Mouse (Mus musculus) heart, embryonic 13.5 days (tissue): Measurements from ENCODE around the gene Ccdc80. TPM values are rescaled to one million over a fixed set of nuclear protein-coding genes. Genes with fewer than 3 reads are reported as not detected.

ENCODE experiments used
- ATAC-seq: fragments of 200-750 bp; cut with Nextera tagmentation; 2 replicates; pipeline ENCODE4 v1.8.0; 2017; ENCODE audit warnings: moderate TSS enrichment; ENCODE audit not compliant: insufficient number of reproducible peaks, low FRiP score, low TSS enrichment; ENCODE audit errors: extremely low read depth
- H3K27ac ChIP-seq: fragments of 300-500 bp; sonication (generic); replicated peaks from 2 replicates; pipeline ENCODE4 v1.5.1; 2015; ENCODE audit warnings: moderate library complexity, mild to moderate bottlenecking, inconsistent platforms
- H3K27me3 ChIP-seq: fragments of 300-500 bp; sonication (generic); replicated peaks from 2 replicates; pipeline ENCODE4 v1.6.1; 2015; ENCODE audit warnings: mild to moderate bottlenecking, inconsistent platforms
- H3K36me3 ChIP-seq: fragments of 300-500 bp; sonication (generic); 2 replicates; pipeline ENCODE4 v1.6.1; 2015; ENCODE audit warnings: mild to moderate bottlenecking, inconsistent platforms
- H3K4me1 ChIP-seq: fragments of 300-500 bp; sonication (generic); 2 replicates; pipeline ENCODE4 v1.6.1; 2015; ENCODE audit warnings: inconsistent platforms
- H3K4me2 ChIP-seq: fragments of 300-500 bp; sonication (generic); 2 replicates; pipeline ENCODE4 v1.6.1; 2015; ENCODE audit warnings: inconsistent platforms, mild to moderate bottlenecking, moderate library complexity
- H3K4me3 ChIP-seq: fragments of 300-500 bp; sonication (generic); 2 replicates; pipeline ENCODE4 v1.5.1; 2015; ENCODE audit warnings: moderate library complexity, mild to moderate bottlenecking, inconsistent platforms
- H3K9ac ChIP-seq: fragments of 300-500 bp; sonication (generic); 2 replicates; pipeline ENCODE4 v1.6.1; 2015; ENCODE audit warnings: inconsistent platforms, mild to moderate bottlenecking, moderate library complexity
- H3K9me3 ChIP-seq: fragments of 300-500 bp; sonication (generic); 2 replicates; pipeline ENCODE4 v1.6.1; 2016; ENCODE audit warnings: inconsistent platforms
- WGBS: fragments of 180-500 bp; shearing (Covaris S2); methylation state at CpG from one replicate; pipeline ENCODE4 v1.1.7; 2015; ENCODE audit warnings: mixed read lengths; 5-methylcytosine and 5-hydroxymethylcytosine counted together
- polyA plus RNA-seq: library from polyadenylated mRNA; unstranded; fragments of >200 nt; fragmentation: Nextera tagmentation; extraction: Ambion mirVana; gene quantifications from 2 replicates; pipeline ENCODE4 v1.2.1, GENCODE M21; 2015

The Ccdc80 gene
- polyA plus RNA-seq, 1 experiment from 2014 or later, result 111 TPM

DNA sequence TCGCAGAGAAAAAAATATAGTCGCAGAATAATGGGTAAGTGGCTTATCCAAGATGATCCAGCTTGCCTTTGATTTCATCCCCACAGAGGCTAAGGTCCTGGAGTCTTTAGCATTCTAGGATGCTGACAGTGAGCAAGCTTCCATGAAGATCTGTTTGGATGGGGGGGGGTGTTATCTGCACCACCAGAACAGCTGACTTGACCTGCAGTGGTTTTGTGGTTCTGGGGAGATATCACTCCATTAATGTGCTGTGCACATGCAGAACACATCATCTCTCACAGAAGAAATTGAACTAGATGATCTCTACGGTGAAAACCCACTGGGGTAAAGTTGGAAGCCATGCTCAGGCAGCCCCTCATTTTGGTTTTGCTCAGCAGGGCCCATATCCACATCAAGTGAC is 24.0 kb downstream of the Ccdc80 start:
- WGBS, result 85% methylated on average over 3 of the region's 3 CpGs
- no peaks in the 10 kb centered on the region for H3K27me3 ChIP-seq
- no peaks in the 10 kb centered on the region for H3K9me3 ChIP-seq
- H3K9ac ChIP-seq, result no peak overlapping the region
- no peak overlapping the region for H3K4me3 ChIP-seq
- ATAC-seq, result no peak
- H3K4me2 ChIP-seq, result no peak overlapping the region
- H3K27ac ChIP-seq, result no peak overlapping the region
- peaks cover 58% of the 10 kb centered on the region for H3K36me3 ChIP-seq
- H3K4me1 ChIP-seq, result peaks cover 21% of the 10 kb centered on the region

DNA sequence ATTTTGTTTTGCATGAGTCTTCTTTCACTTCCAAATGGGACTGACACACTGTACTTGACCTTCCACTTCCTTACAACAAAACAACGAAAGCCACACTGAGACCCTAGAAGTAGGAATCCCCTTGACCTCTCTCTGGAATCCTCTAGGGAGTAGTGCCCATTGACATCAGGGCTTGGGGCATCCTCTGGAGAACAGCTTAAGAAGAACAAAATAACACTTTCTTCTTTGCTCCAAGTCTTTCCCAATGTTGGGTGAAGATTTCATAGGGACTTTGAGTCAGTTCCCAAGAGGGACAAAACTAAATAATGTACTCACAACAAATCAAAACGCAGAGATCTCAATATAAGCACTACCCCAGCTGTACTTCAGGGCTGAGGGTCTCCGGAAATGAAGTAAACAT is 25.6 kb downstream of the Ccdc80 start:
- WGBS, result 74% methylated on average over 3 of the region's 3 CpGs
- H3K27me3 ChIP-seq, result no peaks in the 10 kb centered on the region
- no peak overlapping the region for H3K4me2 ChIP-seq
- H3K4me1 ChIP-seq, result peaks cover 23% of the 10 kb centered on the region
- H3K9me3 ChIP-seq, result no peaks in the 10 kb centered on the region
- no peak overlapping the region for H3K4me3 ChIP-seq
- no peak overlapping the region for H3K9ac ChIP-seq
- H3K36me3 ChIP-seq, result peaks cover 61% of the 10 kb centered on the region
- H3K27ac ChIP-seq, result no peak overlapping the region
- ATAC-seq, result no peak

DNA sequence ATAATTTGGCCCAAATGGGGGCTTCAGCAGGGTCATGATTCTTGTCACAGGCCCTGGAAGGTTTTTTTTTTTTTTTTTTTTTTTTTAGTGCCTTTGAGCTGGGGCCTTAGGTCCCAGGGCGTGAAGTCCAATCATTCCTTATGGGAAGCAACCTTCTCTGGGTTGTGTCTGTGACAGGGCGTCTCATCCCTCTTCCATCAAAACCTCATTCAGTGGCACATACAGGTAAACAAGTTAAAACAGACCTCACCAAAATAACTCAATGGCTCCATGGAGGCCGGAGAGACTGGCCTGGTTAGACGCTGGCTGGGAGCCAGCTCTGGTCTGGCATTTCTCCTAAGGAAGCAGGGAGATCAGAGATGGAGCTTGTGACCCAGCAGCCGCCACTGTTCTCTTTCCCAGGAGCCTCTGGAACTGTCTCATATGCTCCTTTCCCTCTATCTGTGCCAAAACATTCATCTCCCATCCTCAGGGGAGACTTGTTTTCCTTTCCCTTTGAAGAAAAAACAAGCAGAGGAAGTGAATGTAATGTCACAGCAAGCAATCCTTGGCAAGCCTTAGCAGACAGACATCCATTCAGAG is 27.7 kb downstream of the Ccdc80 start:
- WGBS, result 21% methylated on average over 5 of the region's 5 CpGs
- no peak overlapping the region for H3K9ac ChIP-seq
- H3K4me2 ChIP-seq, result 0 out of 2 replicates have a peak overlapping the region, but pooled peaks have one; percentile 3
- no peak for ATAC-seq
- peaks cover 29% of the 10 kb centered on the region for H3K4me1 ChIP-seq
- H3K9me3 ChIP-seq, result no peaks in the 10 kb centered on the region
- peaks cover 55% of the 10 kb centered on the region for H3K36me3 ChIP-seq
- no peaks in the 10 kb centered on the region for H3K27me3 ChIP-seq
- peak overlapping the region; percentile 64 for H3K27ac ChIP-seq
- H3K4me3 ChIP-seq, result no peak overlapping the region

DNA sequence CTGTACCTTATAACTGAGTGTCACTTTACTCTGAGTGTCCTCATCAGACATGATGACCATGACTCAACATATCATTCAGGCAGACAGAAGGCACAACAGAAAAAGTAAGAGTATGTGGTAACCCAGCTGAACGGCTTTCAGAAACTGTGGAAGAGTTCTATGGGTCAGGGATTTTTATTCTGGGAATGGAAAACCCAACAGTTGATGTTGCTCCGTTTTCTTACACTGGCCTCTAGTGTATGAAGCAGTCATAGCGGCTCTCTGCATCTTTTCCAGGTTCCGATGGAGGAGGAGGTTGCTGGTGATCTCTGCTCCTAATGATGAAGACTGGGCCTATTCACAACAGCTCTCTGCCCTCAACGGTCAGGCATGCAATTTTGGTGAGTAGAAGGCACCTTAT is 29.4 kb downstream of the Ccdc80 start:
- Histone ChIP-seq H3K4me1 (peaks cover 29% of the 10 kb centered on the region), H3K4me3 (no peak overlapping the region), H3K27ac (no peak overlapping the region), H3K9me3 (no peaks in the 10 kb centered on the region), H3K27me3 (no peaks in the 10 kb centered on the region), H3K36me3 (peaks cover 54% of the 10 kb centered on the region), H3K4me2 (no peak overlapping the region), H3K9ac (no peak overlapping the region)
- no peak for ATAC-seq
- WGBS, result 57% methylated on average over 5 of the region's 5 CpGs

DNA sequence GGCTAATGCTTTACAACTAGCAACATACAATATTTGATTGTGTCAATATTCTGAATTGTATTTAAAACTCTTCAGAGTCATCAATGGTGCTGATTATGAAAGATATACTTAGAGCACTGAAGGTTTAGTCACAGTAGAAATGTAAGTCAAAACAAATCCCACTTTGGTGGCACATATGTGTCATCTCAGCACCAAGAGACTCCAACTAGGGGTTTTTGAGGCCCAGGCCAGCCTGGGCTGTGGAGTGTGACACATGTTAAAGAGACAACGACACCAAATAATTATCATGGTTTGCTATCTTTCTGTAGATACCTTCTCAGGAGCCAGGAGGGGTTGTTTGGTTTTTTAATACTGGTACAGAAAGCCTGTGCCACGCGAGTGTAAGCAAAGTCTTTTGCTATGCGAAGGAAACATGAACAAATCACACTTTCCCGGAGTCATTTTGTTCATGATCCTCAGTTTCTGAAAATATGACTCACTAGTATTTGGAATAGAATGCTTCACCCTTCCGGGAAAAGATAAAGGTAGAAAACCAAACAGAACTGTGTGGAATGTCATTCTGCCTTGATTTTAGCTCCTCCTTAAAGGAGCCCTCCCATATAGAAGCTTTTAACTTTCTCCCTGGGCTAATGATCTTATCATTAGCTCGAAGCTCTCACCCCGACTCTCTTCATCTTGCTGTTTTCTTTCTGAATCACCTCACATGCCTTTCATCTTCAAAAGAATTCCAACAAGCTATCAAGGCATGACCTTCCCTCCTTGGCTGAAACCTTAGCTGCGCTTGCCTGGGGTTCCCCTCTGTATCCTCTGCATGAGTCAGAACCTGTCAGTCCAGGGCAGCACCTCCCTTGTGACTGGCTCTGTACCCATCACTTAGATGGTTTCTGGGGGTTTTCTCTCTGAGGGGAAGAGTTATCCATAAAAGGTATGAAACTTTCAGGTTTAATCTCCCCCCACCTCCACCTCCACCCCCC is 31.3 kb downstream of the Ccdc80 start:
- Histone ChIP-seq H3K4me1 (peaks cover 29% of the 10 kb centered on the region), H3K4me2 (no peak overlapping the region), H3K9ac (no peak overlapping the region), H3K4me3 (no peak overlapping the region), H3K36me3 (peaks cover 49% of the 10 kb centered on the region), H3K27ac (0 out of 2 replicates have a peak overlapping the region, but pooled peaks have one; percentile 30), H3K9me3 (no peaks in the 10 kb centered on the region), H3K27me3 (no peaks in the 10 kb centered on the region)
- ATAC-seq, result no peak
- WGBS, result 40% methylated on average over 9 of the region's 9 CpGs

- Histone ChIP-seq H3K9me3 (no peaks in the 10 kb centered on the region), H3K27me3 (no peaks in the 10 kb centered on the region)
- ATAC-seq, result no peak
Measured at GRCm38 (mm10) chr16:45127936-45128710, 34.9 kb downstream of the Ccdc80 start.

GRCm38 (mm10) chr16:45141711-45142110 is 48.5 kb downstream of the Ccdc80 start:
- no peak overlapping the region for H3K9ac ChIP-seq
- H3K36me3 ChIP-seq, result peaks cover 71% of the 10 kb centered on the region
- H3K9me3 ChIP-seq, result no peaks in the 10 kb centered on the region
- H3K27me3 ChIP-seq, result no peaks in the 10 kb centered on the region
- WGBS, result 88% methylated on average over 5 of the region's 5 CpGs
- no peak overlapping the region for H3K27ac ChIP-seq
- no peak overlapping the region for H3K4me2 ChIP-seq
- no peak for ATAC-seq
- H3K4me1 ChIP-seq, result no peaks in the 10 kb centered on the region
- H3K4me3 ChIP-seq, result no peak overlapping the region

More at GRCm38 (mm10) chr16:45127936-45128710, 34.9 kb downstream of the Ccdc80 start:
- peaks cover 9% of the 10 kb centered on the region for H3K4me1 ChIP-seq
- WGBS, result 69% methylated on average over 2 of the region's 2 CpGs
- no peak overlapping the region for H3K4me3 ChIP-seq
- H3K27ac ChIP-seq, result no peak overlapping the region
- H3K36me3 ChIP-seq, result peaks cover 46% of the 10 kb centered on the region
- no peak overlapping the region for H3K9ac ChIP-seq
- no peak overlapping the region for H3K4me2 ChIP-seq

DNA sequence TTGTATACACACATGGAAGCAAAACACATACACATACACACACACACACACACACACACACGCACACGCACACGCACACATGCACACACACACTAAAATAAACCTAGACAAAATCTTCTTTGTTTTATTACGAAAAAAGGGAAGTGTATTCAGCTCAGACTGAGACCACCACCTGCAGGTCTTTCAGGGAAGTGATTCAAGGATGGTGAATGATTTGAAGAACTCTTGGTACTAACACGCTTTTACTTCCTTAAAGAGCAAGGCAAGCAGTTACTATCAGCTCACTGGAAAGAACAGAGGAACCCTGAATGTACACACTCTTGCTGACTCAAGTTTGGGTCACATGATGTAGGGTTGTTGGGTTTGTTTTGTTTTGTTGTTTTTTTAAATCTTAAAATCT is 49.4 kb downstream of the Ccdc80 start:
- H3K4me1 ChIP-seq, result no peaks in the 10 kb centered on the region
- no peaks in the 10 kb centered on the region for H3K27me3 ChIP-seq
- no peaks in the 10 kb centered on the region for H3K9me3 ChIP-seq
- peaks cover 79% of the 10 kb centered on the region for H3K36me3 ChIP-seq
- ATAC-seq, result no peak
- H3K9ac ChIP-seq, result no peak overlapping the region
- H3K4me3 ChIP-seq, result no peak overlapping the region
- no peak overlapping the region for H3K27ac ChIP-seq
- 86% methylated on average over 5 of the region's 5 CpGs for WGBS
- H3K4me2 ChIP-seq, result no peak overlapping the region

GRCm38 (mm10) chr16:45145119-45145518 is 51.9 kb downstream of the Ccdc80 start:
- Histone ChIP-seq H3K4me3 (no peak overlapping the region), H3K4me2 (no peak overlapping the region), H3K9me3 (no peaks in the 10 kb centered on the region), H3K4me1 (no peaks in the 10 kb centered on the region), H3K9ac (no peak overlapping the region), H3K36me3 (peaks cover 84% of the 10 kb centered on the region), H3K27ac (no peak overlapping the region), H3K27me3 (no peaks in the 10 kb centered on the region)
- WGBS, result 80% methylated on average over 6 of the region's 6 CpGs
- no peak for ATAC-seq

DNA sequence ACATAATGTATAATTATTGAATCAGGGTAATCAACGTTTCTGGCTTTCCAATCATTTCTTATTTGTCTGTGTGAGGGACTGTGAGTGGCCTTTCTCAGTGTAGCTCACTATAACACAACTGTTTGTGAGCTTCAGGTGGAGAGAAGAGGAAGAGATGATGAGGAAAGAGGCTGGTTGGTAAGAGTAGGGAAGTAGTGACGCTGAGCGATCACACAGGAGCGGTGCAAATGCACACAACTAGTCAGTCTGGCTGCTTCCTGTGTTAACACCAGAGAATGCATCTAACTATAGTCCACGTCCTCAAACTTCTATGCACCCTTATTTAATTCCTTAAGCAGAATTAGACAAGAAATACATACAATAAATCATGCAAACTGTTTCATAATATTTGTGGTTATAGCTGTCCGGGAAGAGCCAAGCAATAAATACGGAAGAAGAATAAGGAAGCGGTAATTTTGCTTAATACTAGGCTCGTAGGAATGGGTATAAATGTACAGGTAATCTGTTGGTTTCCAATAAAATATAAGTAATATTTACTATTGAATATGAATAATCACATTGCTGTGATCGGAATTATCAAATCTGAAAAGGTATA is 55.4 kb downstream of the Ccdc80 start:
- no peaks in the 10 kb centered on the region for H3K4me1 ChIP-seq
- WGBS, result 89% methylated on average over 10 of the region's 10 CpGs
- no peak for ATAC-seq
- no peaks in the 10 kb centered on the region for H3K27me3 ChIP-seq
- H3K9me3 ChIP-seq, result no peaks in the 10 kb centered on the region
- H3K9ac ChIP-seq, result no peak overlapping the region
- H3K4me2 ChIP-seq, result no peak overlapping the region
- H3K4me3 ChIP-seq, result no peak overlapping the region
- peaks cover 81% of the 10 kb centered on the region for H3K36me3 ChIP-seq
- H3K27ac ChIP-seq, result no peak overlapping the region

- H3K27me3 ChIP-seq, result no peaks in the 10 kb centered on the region
- peaks cover 53% of the 10 kb centered on the region for H3K36me3 ChIP-seq
- ATAC-seq, result no peak
- no peak overlapping the region for H3K4me3 ChIP-seq
- WGBS, result 65% methylated on average over 3 of the region's 3 CpGs
- H3K27ac ChIP-seq, result no peak overlapping the region
- no peaks in the 10 kb centered on the region for H3K9me3 ChIP-seq
- peaks cover 14% of the 10 kb centered on the region for H3K4me1 ChIP-seq
- H3K4me2 ChIP-seq, result no peak overlapping the region
- H3K9ac ChIP-seq, result no peak overlapping the region
Measured at GRCm38 (mm10) chr16:45154741-45155250, 61.6 kb downstream of the Ccdc80 start.
